Mouse (Mus musculus) CD8-positive naive resting alpha-beta T cell, adult 2 months (primary cell): ENCODE data around the gene Crygc.

Source experiments
- DNase-seq, 2 experiments: peaks; one replicate each; pipeline ENCODE4 v3.0.0; 2022; ENCODE audit warnings: low read depth in 2 of 2, low spot score in 2 of 2

Crygc gene

DNA sequence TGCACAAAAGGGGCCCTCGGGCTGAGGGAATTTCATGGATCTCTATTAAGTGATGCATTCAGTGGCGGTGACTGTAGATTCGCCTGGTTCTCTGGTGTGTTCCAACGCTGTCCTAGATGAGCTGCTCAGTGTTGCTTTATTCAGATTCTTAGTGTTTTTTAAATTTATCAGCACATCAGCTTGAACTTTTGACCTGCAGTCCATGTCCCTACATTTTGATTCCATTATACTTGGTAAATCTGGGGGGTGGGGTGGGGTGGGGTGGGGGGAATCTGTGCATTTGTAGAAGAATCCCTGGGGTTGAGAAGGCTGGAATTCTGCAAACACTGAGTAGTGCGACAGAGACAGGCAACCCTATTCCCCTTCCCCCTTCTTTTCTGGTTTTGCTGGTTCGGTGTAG lies at the start of gene Crygc:
Gene Crygc, minus strand, starts transcription at position 101 of the 400 bp plus-strand sequence.
- no peak for DNase-seq

DNA sequence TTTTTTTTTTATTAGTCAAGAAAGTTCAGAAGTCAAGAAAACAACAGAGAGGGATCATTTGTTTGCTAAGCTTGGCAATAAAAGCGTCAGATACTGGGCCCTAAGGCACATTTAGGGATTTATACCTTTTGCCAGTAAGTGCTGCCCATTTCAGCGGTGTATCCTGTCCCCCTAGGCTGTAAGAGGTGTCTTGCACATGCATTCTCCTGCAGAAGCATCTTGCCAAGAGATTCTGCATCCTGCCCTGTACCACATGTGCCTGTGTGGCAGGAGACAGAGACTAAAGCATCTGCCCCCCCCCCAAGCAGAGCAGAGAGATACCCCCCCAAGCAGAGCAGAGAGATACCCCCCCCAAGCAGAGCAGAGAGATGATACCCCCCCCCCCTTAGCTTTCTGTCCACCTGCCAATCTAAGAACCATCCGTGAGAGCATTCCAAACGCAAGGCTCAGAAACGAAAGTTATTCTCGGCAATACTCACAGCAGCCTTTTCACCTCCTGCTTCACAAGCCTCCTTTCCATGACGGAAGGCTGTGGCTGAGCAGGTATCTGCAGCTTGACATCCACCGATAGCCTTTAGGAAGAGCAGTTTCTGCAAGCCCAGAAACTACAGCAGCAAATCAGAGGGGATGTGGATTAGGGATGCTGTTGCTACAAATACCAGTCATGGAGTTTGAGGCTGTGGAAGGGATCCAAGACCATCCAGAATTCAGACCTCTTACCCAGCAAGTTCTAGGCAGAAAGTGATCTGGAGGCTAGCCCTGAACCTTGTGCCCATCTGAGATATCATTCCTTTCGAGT lies 49.3 kb upstream of the Crygc start, which contains the start of gene D630023F18Rik:
Gene D630023F18Rik, minus strand, starts transcription at position 641 of the 799 bp plus-strand sequence.
- no peak for DNase-seq

DNA sequence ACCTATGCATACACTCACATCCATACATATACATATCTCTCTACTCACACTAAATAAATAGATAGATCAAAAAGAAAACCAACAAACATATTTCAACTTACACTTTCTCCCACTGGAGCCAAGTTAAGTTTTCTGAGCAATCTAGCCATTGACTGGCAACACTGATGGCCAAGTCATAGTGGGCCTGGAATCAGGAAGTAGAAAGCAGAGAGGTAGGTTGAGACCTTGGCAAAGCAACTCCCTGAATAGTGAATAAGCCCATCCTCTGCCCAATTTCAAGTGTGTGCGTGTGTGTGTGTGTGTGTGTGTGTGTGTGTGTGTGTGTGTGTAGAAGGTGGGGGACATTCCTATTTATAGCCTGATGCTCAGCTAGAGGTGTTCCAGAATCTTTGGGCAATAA lies 45.9 kb upstream of the Crygc start, which contains the start of gene Gm28845:
Gene Gm28845, minus strand, starts transcription at position 121 of the 400 bp plus-strand sequence.
- DNase-seq: no peak

DNA sequence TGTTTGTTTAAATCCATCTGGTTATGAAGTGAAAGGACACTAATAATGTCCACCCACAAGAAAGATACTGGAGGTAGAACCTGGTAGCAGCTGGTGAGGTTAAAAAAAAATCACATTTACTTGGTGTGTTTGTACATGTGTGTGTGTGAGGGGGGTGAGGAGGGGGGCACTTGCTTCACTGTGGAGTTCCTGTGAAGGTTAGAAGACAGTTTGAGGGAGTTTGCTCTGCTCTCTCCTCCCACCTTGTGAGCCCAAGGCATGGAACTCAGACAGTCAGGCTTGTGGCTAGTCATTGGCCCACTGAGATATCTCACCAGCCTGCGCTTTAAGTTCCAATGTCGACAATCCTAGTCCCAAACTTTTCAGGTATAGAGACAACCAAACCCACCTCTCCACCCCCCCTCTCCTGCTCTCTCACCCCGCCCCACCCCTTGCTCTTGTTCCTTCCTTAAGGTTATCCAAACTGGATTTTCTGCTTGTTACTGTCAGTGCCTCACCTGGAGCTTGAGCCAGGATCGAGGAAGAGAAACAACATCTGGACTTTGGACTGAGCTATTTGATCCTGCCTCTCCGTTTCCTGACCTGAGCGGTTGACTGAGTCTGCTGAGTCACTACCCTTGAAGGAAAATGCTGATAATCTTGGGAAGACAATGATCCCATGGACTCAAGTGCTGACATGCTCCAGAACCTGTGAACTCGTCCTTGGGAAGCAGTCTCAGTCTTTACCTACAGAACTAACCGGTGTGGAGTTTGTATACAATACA lies 44.8 kb upstream of the Crygc start:
- DNase-seq: no peak

DNA sequence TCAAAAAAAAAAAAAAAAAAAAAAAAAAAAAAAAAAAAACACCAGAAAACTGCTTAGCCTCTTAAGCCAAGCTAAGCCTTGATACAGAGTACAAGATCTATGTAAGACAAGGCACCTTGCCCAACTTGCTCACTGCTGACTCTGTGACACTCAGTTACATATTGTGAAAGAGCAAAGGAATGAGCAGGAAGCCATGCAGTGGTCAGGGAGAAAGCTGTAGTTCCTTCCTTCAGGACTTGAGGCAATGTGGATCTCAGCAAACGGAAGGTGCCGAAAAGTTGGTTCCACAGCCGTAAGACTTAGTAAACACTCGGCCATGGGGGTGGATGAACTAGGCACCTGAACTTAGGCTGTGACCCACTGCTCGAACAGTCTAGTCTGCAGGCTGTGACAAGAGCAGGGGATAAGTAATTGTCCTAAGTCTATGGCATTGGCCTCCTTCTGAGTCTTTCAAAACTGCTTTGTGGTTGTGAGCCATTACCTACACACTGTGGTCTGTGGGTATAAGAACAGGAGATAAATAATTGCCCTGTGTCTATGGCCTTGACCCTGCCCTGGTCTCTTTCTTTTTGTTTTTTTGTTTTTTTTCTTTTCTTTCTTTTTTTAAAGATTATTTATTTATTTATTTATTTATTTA lies 40.2 kb upstream of the Crygc start:
- no peak for DNase-seq

DNA sequence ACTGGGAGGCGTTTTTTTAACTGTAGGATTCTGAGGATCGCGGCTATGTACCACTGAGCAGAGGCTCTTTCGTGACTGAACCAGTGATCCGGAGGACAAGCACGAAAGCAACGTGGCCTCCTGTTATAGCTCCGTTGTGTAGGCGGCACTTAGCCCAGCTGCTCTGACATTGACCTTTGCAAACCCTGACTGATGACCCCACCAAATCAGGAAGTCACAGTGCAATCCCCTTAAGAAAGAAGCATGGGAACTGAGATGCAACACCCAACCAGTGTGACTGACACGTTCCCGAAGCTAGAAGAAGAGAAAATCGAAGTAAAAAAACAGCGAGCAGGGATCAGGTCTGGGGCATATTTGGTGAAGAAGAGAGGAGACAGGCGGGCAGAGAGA lies 39.3 kb upstream of the Crygc start:
- DNase-seq: no peak

DNA sequence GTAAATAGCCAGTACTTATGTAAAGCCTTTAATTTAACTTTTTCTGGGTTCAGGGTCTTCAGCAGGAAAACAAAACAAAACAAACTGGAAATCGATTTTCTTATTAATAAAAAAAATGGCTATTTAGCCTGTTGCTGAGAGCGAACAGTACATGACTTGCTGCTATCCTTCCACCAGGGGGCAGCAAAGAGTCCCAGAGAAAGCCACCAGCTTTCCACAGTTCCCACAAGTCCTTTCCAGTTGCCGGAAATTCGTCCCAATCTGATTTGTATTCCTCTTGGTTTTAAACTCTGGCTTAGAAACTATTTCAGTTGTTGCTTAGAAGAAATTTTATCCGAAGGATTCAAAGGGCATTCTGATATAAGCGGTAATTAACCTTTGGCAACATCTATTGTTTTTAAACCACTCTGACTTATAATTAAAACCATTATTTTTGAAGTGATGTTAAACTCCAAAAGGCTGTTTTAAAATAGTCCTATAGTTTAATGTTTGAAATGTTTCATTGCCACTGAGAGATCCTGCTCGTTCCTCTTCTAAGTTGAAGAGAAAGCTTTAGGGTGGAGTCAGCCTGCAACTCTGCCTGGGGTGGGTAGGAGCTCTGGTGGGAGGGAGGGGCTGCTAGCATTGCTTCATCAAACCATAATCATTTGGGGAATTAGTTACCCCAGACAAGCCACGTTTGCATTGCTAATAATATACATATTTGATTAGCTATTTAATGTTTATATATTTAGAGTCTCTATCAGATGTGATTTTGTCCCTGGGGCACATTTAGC lies 38.7 kb upstream of the Crygc start:
- peak in 1 of 2 experiments; percentile 6 for DNase-seq

DNA sequence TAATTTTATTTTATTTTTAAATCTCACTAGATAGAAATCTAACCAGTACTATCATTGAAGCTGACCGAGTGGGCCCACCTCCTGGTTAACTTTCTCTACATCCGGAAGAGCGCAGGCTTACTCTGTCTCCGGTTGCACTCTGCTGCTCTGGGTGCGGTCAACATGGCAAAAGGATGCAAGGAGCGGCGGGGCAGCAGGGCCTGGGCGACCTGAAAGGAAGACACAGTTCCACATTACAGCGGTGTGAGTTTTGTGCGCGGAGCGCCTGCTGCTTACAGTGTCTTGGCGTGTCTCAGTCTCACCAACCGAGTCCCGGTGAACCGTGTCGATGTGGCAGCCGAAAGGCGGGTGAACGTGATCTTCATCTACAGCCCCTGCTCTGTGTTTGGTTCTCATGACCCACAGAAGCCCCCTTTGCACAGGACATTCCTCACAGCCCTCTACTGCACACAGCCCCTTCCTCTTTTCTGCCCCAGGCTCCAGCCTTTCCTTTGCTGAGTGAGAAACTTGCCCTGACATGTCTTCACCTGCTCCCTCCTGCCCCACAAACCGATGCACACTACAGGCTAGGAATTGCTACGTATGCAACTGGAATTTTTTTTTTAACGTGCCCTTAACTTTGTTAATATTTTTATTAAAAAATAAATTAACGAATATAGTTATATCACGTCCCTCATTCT lies 36.4 kb upstream of the Crygc start:
- DNase-seq: no peak

DNA sequence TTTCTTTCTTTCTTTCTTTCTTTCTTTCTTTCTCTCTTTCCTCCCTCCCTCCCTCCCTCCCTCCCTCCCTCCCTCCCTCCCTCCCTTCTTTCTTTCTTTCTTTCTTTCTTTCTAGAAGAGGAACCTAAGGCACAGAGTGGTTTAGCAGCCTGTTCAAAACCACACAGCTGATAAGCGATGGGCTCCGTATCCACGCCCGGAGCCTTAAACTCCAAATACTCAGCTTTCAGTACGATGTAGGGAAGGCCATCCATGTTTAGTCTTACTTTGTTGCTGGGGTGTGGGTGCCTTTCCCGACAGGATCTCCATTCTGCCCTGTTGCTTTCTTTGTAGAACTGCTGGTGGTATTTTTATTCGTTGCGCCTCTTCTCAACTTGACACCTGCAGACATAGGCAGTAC lies 35.7 kb upstream of the Crygc start:
- no peak for DNase-seq

DNA sequence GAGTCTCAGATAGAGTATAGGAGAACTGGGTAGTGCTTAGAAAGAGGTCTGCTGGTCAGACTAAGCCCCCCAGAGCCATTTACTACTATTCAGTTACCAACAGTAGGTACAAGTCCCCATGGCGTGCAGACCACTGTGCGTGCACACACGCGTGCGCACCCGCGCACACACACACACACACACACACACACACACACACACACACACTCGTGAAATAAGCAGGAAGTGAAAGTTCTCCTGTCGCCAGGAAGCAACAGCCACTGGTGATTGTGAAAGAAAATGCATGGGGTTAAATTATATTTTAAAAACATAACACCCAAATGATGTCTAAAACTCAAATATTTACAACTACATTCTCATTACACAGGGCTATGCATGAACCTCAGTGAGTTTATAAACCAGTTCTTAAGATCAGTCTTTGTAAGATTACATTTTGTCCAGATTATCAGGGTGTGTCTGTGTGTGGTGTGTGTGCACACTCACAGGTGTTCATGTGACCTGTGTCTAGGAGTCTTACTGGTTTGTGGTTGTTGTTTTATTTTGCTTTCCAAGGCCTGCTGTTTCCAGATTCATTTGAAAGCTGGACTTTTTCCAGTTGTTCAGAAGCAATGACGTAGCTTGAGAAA lies 34.3 kb upstream of the Crygc start:
- DNase-seq: no peak

DNA sequence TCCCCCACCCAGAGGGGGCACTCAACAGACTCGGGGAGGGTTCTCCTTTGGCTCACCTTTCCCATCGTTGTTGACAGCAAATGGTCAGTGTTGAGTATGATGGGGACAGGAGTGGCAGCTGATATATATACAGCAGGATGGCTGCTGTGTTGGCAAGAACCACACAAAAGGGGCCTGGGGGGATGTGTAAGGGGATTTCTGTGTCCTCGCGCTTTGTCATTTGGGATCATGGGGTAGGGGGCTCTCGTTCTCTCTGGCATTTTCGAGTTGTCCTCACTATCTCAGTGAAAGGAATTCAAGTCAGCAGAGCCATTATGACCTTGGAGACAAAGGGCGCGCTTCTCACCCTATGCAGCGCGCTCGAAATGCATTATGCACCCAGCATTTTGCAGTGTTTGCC lies 29.8 kb upstream of the Crygc start, which contains the start of gene Cryga:
Gene Cryga, minus strand, starts transcription at position 101 of the 400 bp plus-strand sequence.
- DNase-seq: no peak

DNA sequence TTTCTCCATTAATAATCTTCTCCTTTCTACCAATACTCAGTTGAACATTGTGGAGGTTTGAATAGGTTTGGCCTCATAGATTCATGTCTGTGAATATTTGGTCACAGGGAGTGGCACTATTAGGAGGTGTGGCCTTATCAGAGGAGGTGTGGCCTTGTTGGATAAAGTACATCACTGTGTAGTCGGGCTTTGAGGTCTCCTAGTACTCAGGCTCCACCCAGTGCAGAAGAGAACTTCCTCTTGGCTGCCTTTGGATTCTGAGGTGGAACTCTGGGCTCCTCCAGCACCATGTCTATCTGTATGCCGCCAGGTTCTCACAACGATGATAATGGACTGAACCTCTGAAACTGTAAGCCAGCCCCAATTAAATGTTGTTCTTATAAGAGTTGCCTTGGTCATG lies 23.5 kb upstream of the Crygc start:
- DNase-seq: no peak

DNA sequence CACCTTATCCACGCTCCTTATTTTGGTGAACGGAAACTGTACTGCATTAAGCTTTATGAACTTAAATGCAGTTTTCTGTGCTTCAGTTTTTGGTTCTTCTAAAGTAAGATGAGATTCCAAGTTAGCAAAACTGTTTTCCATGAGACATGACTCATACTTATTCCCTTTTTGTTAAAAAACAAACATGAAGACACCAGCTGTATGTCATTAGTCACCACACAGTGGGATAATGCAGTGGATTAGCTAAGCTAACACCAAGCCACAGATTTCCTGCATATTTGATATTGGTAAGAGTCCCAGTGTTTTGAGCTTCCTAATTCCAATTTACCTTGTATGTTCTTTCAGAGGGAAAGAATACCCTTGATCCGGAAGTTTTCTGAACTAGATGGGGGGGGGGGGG lies 18.1 kb upstream of the Crygc start:
- no peak for DNase-seq

DNA sequence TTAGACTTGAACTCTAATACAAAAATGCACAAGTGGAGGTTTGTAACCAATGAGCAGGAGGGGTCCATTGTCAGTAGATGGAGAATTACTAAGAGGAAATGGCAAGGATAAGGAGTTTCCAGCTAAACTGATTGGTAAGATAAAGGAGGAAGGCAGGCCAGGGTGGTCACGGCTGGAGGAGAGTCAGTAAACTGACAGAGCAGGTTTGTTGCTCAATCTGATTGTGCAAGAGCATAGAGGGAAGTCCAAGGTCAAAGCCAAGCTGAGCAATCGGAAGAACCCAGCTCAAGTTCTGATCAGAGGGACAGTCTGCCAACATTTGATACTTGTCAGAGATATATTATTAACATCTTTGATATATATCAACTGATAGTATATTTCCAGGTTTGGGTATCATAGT lies 16.9 kb upstream of the Crygc start:
- DNase-seq: no peak

DNA sequence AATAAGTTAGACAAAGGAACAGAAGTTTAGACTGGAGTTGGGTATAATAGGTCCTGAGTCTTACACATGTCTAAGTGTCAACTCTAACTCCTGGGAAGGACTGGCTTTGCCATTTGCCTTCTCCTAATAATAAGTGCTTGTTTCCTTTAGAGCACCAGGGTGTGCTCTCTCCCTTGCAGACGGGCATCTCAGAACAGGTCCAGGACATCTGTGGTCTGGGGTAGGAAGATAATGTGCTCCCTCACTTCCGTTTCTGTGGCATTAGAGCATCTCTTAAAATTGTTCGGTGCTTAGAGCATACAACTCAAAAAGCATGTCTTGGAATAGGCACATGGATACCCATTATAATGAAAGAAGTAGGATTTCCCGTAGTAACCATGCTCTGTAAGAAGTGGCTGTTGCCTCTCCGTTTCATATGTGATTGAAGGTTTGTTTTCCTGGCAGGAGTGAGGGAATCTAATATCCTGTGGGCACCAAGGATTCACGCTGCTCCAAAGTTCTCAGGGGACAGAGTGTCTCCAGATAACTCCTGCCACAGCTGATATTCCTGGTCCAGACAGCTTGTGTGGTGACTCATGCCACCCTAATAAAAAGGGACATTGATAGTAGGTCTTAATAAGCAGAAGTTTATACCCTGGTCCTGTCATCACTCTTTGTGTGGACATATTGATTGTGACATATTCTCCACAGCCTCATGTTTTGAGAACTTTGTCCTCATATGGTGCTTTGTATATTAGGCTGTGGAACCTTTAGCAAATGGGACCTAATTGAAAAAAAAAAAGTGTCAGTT lies 15.3 kb upstream of the Crygc start:
- no peak for DNase-seq

DNA sequence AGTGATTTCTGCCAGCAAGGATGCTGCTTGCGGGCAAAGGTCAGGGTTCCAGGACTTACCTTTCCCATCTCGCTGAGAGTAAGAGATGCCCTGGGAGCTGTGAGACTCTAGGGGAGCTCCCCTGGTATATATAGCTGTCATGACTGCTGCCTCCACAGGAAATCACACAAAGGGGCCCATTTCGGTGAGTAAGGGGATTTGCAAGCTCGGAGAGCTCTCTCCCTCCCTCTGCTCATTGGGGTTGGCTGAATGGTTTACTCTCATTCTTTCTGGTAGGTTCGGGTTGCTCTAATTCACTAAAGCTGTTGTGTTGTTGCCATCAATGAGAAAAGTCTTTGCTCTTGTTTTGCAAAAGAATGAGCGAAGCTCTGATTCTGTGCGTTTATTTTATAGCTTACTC lies 8.7 kb upstream of the Crygc start, which contains the start of gene Crygb:
Gene Crygb, minus strand, starts transcription at position 101 of the 400 bp plus-strand sequence.
- DNase-seq: no peak

DNA sequence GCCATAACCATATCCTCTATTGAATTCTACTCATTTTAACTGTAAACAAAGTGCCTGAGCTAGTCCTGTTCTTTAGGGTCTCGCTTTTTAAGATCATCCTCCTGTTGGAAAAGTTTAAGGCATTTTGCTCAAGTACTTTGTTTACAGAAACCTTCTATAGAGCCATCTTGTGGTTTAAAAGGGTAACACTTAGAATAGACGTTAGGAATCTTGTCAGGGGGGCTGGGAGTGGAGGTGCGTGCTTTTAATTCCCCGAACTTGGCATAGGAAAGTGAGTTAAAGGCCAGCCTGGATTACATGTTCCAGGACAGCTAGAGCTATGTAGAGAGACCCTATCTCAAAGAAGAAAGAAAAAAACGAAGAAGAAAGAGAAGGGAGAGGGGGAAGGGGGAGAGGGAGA lies 2.1 kb upstream of the Crygc start:
- DNase-seq: no peak

DNA sequence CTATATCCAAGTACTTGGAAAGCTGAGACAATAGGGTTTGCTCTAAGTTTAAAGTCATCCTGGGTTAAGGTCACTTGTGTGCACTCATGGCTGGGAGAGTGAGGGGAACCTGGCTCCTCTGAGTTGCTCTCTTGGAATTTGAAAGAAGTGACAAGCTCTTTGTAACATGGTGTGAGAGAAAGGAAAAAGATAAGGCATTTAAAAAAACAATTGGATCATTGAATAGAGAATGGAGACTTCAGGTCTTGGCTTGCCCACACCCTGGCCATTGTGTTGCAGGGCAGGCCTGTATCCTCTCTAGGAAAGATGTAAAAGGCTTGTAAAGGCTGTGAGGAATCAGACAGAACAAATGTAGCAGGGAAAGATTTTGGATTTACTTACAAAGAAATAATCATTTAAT lies 5.6 kb downstream of the Crygc start:
- DNase-seq: no peak

DNA sequence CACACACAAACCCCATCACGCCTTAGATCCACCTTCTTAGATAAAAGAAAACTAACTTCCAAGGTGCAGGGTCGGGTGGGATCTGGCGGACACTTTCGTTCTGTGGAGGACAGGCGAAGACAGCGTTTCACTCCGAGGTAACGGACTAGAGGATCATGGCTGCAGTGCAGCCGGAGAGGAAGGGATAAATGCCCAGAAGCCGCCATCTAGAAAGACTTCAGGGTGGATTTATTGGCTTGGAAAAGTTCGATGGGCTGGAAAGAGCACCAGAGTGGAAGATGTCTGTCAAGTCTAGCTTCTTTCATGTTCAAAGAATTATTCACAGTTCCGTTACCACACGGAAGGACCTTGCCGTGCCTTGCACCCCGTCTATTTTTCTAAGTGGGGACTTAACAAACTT lies 9.3 kb downstream of the Crygc start:
- DNase-seq: no peak
